Mouse (Mus musculus) kidney, embryonic 14.5 days (tissue): ENCODE results near the gene Ncbp3. TPM values are rescaled to one million over a fixed set of nuclear protein-coding genes. Genes with fewer than 3 reads are reported as not detected.

Experiments
- ATAC-seq: fragments of 200-750 bp; cut with Nextera tagmentation; 2 replicates; pipeline ENCODE4 v1.8.0; 2017; ENCODE audit warnings: moderate number of reproducible peaks, mild to moderate bottlenecking, moderate TSS enrichment, moderate library complexity; ENCODE audit not compliant: low FRiP score, low TSS enrichment
- H3K27ac ChIP-seq: fragments of 300-500 bp; sonication (generic); 2 replicates; pipeline ENCODE4 v1.5.1; 2014; ENCODE audit warnings: low read depth, mild to moderate bottlenecking, low read length, moderate library complexity, mixed read lengths
- H3K27me3 ChIP-seq: fragments of 300-500 bp; sonication (generic); 2 replicates; pipeline ENCODE4 v1.6.1; 2014; ENCODE audit warnings: mild to moderate bottlenecking, low read length; ENCODE audit not compliant: control insufficient read depth, insufficient read depth
- H3K36me3 ChIP-seq: fragments of 300-500 bp; sonication (generic); 2 replicates; pipeline ENCODE4 v1.6.1; 2014; ENCODE audit warnings: low read length, mixed read lengths; ENCODE audit not compliant: control insufficient read depth, insufficient read depth
- H3K4me1 ChIP-seq: fragments of 300-500 bp; sonication (generic); 2 replicates; pipeline ENCODE4 v1.6.1; 2014; ENCODE audit warnings: low read length, mixed read lengths; ENCODE audit not compliant: control insufficient read depth, insufficient read depth
- H3K4me2 ChIP-seq: fragments of 300-500 bp; sonication (generic); replicated peaks from 2 replicates; pipeline ENCODE4 v1.6.1; 2014; ENCODE audit warnings: low read depth, mild to moderate bottlenecking, low read length
- H3K4me3 ChIP-seq: fragments of 300-500 bp; sonication (generic); 2 replicates; pipeline ENCODE4 v1.5.1; 2014; ENCODE audit warnings: mild to moderate bottlenecking, low read length
- H3K9ac ChIP-seq: fragments of 300-500 bp; sonication (generic); 2 replicates; pipeline ENCODE4 v1.6.1; 2014; ENCODE audit warnings: low read depth, mild to moderate bottlenecking, low read length, moderate library complexity
- H3K9me3 ChIP-seq: fragments of 300-500 bp; sonication (generic); 2 replicates; pipeline ENCODE4 v1.6.1; 2016; ENCODE audit warnings: low read length; ENCODE audit not compliant: control insufficient read depth
- WGBS: fragments of 180-500 bp; shearing (Covaris S2); extraction: QIAGEN DNeasy Blood & Tissue Kit; methylation state at CpG from one replicate; pipeline ENCODE4 v1.1.7; 2014; 5-methylcytosine and 5-hydroxymethylcytosine counted together
- polyA plus RNA-seq: library from polyadenylated mRNA; unstranded; fragments of >200 nt; fragmentation: Nextera tagmentation; extraction: Ambion mirVana; gene quantifications from 2 replicates; pipeline ENCODE4 v1.2.1, GENCODE M21; 2014

Gene Ncbp3
- polyA plus RNA-seq, 1 experiment from 2014 or later, result 12.9 TPM

GRCm38 (mm10) chr11:73061413-73061812 lies 13.8 kb downstream of the Ncbp3 start:
- H3K9ac ChIP-seq, result no peak overlapping the region
- 96% methylated on average over 3 of the region's 3 CpGs for WGBS
- no peak overlapping the region for H3K4me2 ChIP-seq
- H3K27ac ChIP-seq, result no peak overlapping the region
- peaks cover 48% of the 10 kb centered on the region for H3K36me3 ChIP-seq
- H3K4me1 ChIP-seq, result no peaks in the 10 kb centered on the region
- no peak overlapping the region for H3K4me3 ChIP-seq
- no peak for ATAC-seq
- no peaks in the 10 kb centered on the region for H3K27me3 ChIP-seq
- H3K9me3 ChIP-seq, result no peaks in the 10 kb centered on the region

DNA sequence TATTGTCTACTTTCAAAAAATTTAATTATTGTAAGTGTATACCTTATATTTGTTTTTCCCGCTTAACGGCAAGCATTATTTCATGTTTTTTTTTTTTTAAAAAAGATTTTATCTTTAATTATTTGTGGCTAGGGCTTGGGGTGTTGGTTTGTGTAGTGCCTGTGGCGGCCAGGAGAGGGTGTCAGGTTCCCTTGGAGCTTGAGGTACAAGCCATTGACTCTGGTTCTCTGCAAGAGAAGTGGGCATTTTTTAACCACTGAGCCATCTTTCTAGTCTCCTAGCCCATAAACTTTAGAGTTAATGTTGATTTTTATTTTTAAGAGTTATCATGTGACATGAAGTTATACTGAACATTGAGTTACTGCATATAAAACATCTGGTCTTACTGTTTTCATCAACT lies 24.3 kb downstream of the Ncbp3 start:
- no peaks in the 10 kb centered on the region for H3K9me3 ChIP-seq
- H3K9ac ChIP-seq, result no peak overlapping the region
- H3K27me3 ChIP-seq, result no peaks in the 10 kb centered on the region
- no peaks in the 10 kb centered on the region for H3K4me1 ChIP-seq
- no peak overlapping the region for H3K4me2 ChIP-seq
- no peak for ATAC-seq
- WGBS, result 84% methylated on average over 3 of the region's 3 CpGs
- H3K27ac ChIP-seq, result no peak overlapping the region
- H3K4me3 ChIP-seq, result no peak overlapping the region
- peaks cover 88% of the 10 kb centered on the region for H3K36me3 ChIP-seq

- WGBS, result 92% methylated on average over 4 of the region's 4 CpGs
- ATAC-seq, result no peak
- Histone ChIP-seq H3K4me3 (no peak overlapping the region), H3K4me2 (no peak overlapping the region), H3K4me1 (no peaks in the 10 kb centered on the region), H3K36me3 (peaks cover 84% of the 10 kb centered on the region), H3K9me3 (no peaks in the 10 kb centered on the region), H3K27ac (no peak overlapping the region), H3K9ac (no peak overlapping the region), H3K27me3 (no peaks in the 10 kb centered on the region)
Measured at GRCm38 (mm10) chr11:73076295-73076694, 28.7 kb downstream of the Ncbp3 start.

GRCm38 (mm10) chr11:73076733-73077132 lies 29.1 kb downstream of the Ncbp3 start:
- 82% methylated on average over 4 of the region's 4 CpGs for WGBS
- no peaks in the 10 kb centered on the region for H3K4me1 ChIP-seq
- no peaks in the 10 kb centered on the region for H3K27me3 ChIP-seq
- H3K4me2 ChIP-seq, result no peak overlapping the region
- peaks cover 88% of the 10 kb centered on the region for H3K36me3 ChIP-seq
- no peak overlapping the region for H3K4me3 ChIP-seq
- no peaks in the 10 kb centered on the region for H3K9me3 ChIP-seq
- no peak for ATAC-seq
- H3K9ac ChIP-seq, result no peak overlapping the region
- H3K27ac ChIP-seq, result no peak overlapping the region

GRCm38 (mm10) chr11:73077211-73077720 lies 29.7 kb downstream of the Ncbp3 start:
- no peak overlapping the region for H3K27ac ChIP-seq
- no peak overlapping the region for H3K9ac ChIP-seq
- ATAC-seq, result no peak
- H3K36me3 ChIP-seq, result peaks cover 89% of the 10 kb centered on the region
- H3K4me3 ChIP-seq, result no peak overlapping the region
- H3K4me2 ChIP-seq, result no peak overlapping the region
- 93% methylated on average over 6 of the region's 6 CpGs for WGBS
- no peaks in the 10 kb centered on the region for H3K27me3 ChIP-seq
- H3K4me1 ChIP-seq, result no peaks in the 10 kb centered on the region
- no peaks in the 10 kb centered on the region for H3K9me3 ChIP-seq

- no peak for ATAC-seq
- H3K4me3 ChIP-seq, result no peak overlapping the region
- no peaks in the 10 kb centered on the region for H3K9me3 ChIP-seq
- no peaks in the 10 kb centered on the region for H3K4me1 ChIP-seq
- 94% methylated on average over 8 of the region's 8 CpGs for WGBS
- H3K36me3 ChIP-seq, result peaks cover 78% of the 10 kb centered on the region
- H3K27me3 ChIP-seq, result no peaks in the 10 kb centered on the region
- no peak overlapping the region for H3K4me2 ChIP-seq
- no peak overlapping the region for H3K27ac ChIP-seq
- H3K9ac ChIP-seq, result no peak overlapping the region
Measured at GRCm38 (mm10) chr11:73078615-73079014, 31.0 kb downstream of the Ncbp3 start.

DNA sequence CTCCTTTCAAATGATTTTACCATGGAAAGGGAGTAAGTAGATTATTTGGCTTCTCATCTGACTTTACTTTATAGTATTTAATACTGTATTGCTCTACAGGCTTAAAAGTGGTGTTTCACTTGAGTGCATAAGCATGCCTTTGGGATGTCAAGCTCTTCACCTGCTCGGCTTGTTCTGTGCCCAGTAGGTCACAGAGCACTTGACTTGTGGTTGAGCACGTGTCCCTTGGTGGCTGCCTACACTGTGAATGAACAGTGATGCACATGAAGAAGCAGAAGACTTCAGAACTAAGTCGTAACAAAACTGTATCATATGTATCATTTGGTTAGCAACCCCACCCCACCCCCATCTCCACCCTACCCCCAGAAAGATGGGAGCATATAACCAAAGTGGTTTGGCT lies 32.7 kb downstream of the Ncbp3 start:
- Histone ChIP-seq H3K9ac (no peak overlapping the region), H3K4me3 (no peak overlapping the region), H3K36me3 (peaks cover 70% of the 10 kb centered on the region), H3K4me1 (no peaks in the 10 kb centered on the region), H3K27me3 (no peaks in the 10 kb centered on the region), H3K27ac (no peak overlapping the region), H3K4me2 (no peak overlapping the region), H3K9me3 (no peaks in the 10 kb centered on the region)
- 87% methylated on average over 3 of the region's 3 CpGs for WGBS
- ATAC-seq, result no peak

DNA sequence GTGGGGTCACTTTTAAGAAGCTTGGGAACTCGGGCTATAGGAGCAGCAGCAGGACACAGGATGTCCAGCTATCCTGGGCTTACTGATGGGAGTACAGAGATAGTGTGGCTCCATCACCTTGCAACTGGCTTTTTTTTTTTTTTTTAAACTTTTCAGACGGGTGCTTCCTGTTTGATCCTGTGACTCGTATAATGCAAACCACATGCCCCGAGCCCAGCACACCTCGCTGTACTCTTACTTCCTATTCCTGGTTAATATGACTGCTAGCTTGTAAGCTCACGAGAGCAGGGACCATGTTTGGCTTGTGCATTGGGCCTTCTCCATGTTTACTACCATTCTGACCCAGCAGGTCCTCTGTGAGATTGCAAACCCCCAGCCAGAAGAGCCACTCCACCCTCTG lies 36.7 kb downstream of the Ncbp3 start:
- no peak for ATAC-seq
- H3K4me2 ChIP-seq, result no peak overlapping the region
- 0 out of 2 replicates have a peak, but pooled peaks cover 2% of the 10 kb centered on the region for H3K4me1 ChIP-seq
- H3K27ac ChIP-seq, result no peak overlapping the region
- H3K4me3 ChIP-seq, result no peak overlapping the region
- 83% methylated on average over 6 of the region's 6 CpGs for WGBS
- H3K9ac ChIP-seq, result no peak overlapping the region
- H3K9me3 ChIP-seq, result no peaks in the 10 kb centered on the region
- peaks cover 31% of the 10 kb centered on the region for H3K36me3 ChIP-seq
- no peaks in the 10 kb centered on the region for H3K27me3 ChIP-seq

DNA sequence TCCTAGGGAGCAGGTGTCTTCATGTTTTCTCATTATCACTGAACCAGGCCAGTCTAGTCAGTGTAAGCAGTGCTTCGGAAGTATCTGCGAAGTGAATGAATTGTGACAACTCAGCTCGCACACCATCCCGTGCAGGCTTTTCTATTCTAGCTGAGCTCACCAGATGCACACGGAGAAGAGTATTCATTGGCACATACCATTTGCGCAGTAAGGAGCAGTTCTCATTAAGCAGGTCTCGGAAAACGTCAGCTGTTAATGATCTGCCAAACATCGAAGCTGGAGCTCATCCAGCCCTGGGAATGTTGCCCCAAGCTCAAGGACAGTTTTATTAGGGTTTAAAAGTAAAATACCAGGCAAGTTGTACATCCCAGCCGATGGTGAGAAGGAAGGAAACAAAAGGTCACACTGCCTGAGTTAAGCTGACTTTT lies 37.2 kb downstream of the Ncbp3 start:
- no peak for ATAC-seq
- Histone ChIP-seq H3K36me3 (peaks cover 28% of the 10 kb centered on the region), H3K4me3 (no peak overlapping the region), H3K4me2 (no peak overlapping the region), H3K27me3 (no peaks in the 10 kb centered on the region), H3K9me3 (no peaks in the 10 kb centered on the region), H3K27ac (no peak overlapping the region), H3K4me1 (0 out of 2 replicates have a peak, but pooled peaks cover 2% of the 10 kb centered on the region), H3K9ac (no peak overlapping the region)
- 69% methylated on average over 10 of the region's 10 CpGs for WGBS
